Mouse (Mus musculus) left cerebral cortex, postnatal 25 days (tissue): ENCODE results near the gene Inhbe. TPM values are rescaled to one million over a fixed set of nuclear protein-coding genes. Genes with fewer than 3 reads are reported as not detected.
A peak's percentile ranks its signal among the peaks of the same experiment; 100 is the strongest.

Experiments
- DNase-seq, 2 experiments: peaks; one replicate each; pipeline ENCODE4 v3.0.0; 2022; ENCODE audit warnings: low spot score in 2 of 2, mixed read lengths in 1 of 2
- intact Hi-C: fragments of 180-260 bp; cut with DNase I; formaldehyde crosslinking; loops from one replicate; pipeline ENCODE4 v1.15.1; 2025
- total RNA-seq, 2 experiments: library from RNA; stranded (reverse); gene quantifications; 2 replicates each; pipeline ENCODE4 v1.2.3; 2021

Inhbe gene
- total RNA-seq, 2 experiments from 2014 or later: 0.11 to 0.18 TPM

- peak; percentile 72 to 80 for DNase-seq
- intact Hi-C loops: loop anchor here (5.0 kb wide), 1 partner anchor 132 kb away; no protein-coding TSS in a partner anchor
Observed at GRCm38 (mm10) chr10:127350594-127351284, 3.5 kb downstream of the Inhbe start.

GRCm38 (mm10) chr10:127349810-127350209, 4.4 kb downstream of the Inhbe start:
- intact Hi-C loops: loop anchor here (5.0 kb wide), 1 partner anchor 132 kb away; no protein-coding TSS in a partner anchor
- peak; percentile 33 to 85 for DNase-seq

GRCm38 (mm10) chr10:127348957-127349356, 5.3 kb downstream of the Inhbe start:
- no peak for DNase-seq
- intact Hi-C loops: no loop called here

- intact Hi-C loops: no loop called here
- no peak for DNase-seq
Observed at GRCm38 (mm10) chr10:127346173-127346572, 8.0 kb downstream of the Inhbe start.

- DNase-seq: no peak
- intact Hi-C loops: no loop called here
Observed at GRCm38 (mm10) chr10:127343029-127343428, 11.2 kb downstream of the Inhbe start.

GRCm38 (mm10) chr10:127341891-127342639, 12.1 kb downstream of the Inhbe start, which contains the start of gene Gli1:
Gene Gli1 (minus strand): TSS chr10:127341974.
- intact Hi-C loops: no loop called here
- peak; percentile 66 to 81 for DNase-seq

GRCm38 (mm10) chr10:127341360-127341690, 12.9 kb downstream of the Inhbe start:
- intact Hi-C loops: no loop called here

GRCm38 (mm10) chr10:127340577-127341359, 13.4 kb downstream of the Inhbe start:
- DNase-seq: no peak

More at GRCm38 (mm10) chr10:127341360-127341690, 12.9 kb downstream of the Inhbe start:
- no peak for DNase-seq

GRCm38 (mm10) chr10:127339683-127340576, 14.3 kb downstream of the Inhbe start:
- intact Hi-C loops: loop anchor here (2.0 kb wide), 1 partner anchor 197 kb away; no protein-coding TSS in a partner anchor
- DNase-seq: no peak

More at GRCm38 (mm10) chr10:127340577-127341359, 13.4 kb downstream of the Inhbe start:
- intact Hi-C loops: no loop called here

- intact Hi-C loops: loop anchor here (2.0 kb wide), 1 partner anchor 198 kb away; no protein-coding TSS in a partner anchor
- DNase-seq: peak; percentile 90 to 95
Observed at GRCm38 (mm10) chr10:127338930-127339682, 15.1 kb downstream of the Inhbe start.

GRCm38 (mm10) chr10:127337536-127338099, 16.6 kb downstream of the Inhbe start:
- DNase-seq: no peak

GRCm38 (mm10) chr10:127336952-127337351, 17.3 kb downstream of the Inhbe start:
- intact Hi-C loops: no loop called here
- DNase-seq: no peak

More at GRCm38 (mm10) chr10:127337536-127338099, 16.6 kb downstream of the Inhbe start:
- intact Hi-C loops: loop anchor here (2.0 kb wide), 1 partner anchor 199 kb away; no protein-coding TSS in a partner anchor

GRCm38 (mm10) chr10:127335271-127335670, 18.9 kb downstream of the Inhbe start:
- no peak for DNase-seq
- intact Hi-C loops: no loop called here

- intact Hi-C loops: no loop called here
- no peak for DNase-seq
Observed at GRCm38 (mm10) chr10:127333152-127333551, 21.1 kb downstream of the Inhbe start.

- DNase-seq: no peak
- intact Hi-C loops: no loop called here
Observed at GRCm38 (mm10) chr10:127332211-127332874, 21.9 kb downstream of the Inhbe start.

- DNase-seq: no peak
- intact Hi-C loops: no loop called here
Observed at GRCm38 (mm10) chr10:127330212-127330611, 24.0 kb downstream of the Inhbe start.

GRCm38 (mm10) chr10:127327461-127328145, 26.6 kb downstream of the Inhbe start:
- intact Hi-C loops: no loop called here
- DNase-seq: no peak
